Mouse (Mus musculus): ENCODE data around the gene Rxfp1.
A peak's percentile ranks its signal among the peaks of the same experiment; 100 is the strongest.
"Not testable (repeated sequence)": the region's sequence is repeated elsewhere in the genome, so short reads cannot be mapped to it uniquely, and the experiment has no call there.

Gene Rxfp1

GRCm38 (mm10) chr3:79737780-79738179 is at the start of gene Rxfp1:
Gene Rxfp1 (minus strand): TSS chr3:79737880.
- no peak for DNase-seq (ENCODE audit: low spot score)

- no peak for DNase-seq (ENCODE audit: low spot score)
Measured at GRCm38 (mm10) chr3:79784362-79784736, 46.7 kb upstream of the Rxfp1 start.

- DNase-seq (ENCODE audit: low spot score) = no peak
Measured at GRCm38 (mm10) chr3:79783630-79784361, 46.1 kb upstream of the Rxfp1 start.

GRCm38 (mm10) chr3:79772701-79773100 is 35.0 kb upstream of the Rxfp1 start:
- DNase-seq (ENCODE audit: low spot score) = no peak

GRCm38 (mm10) chr3:79753736-79754135 is 16.1 kb upstream of the Rxfp1 start:
- no peak for DNase-seq (ENCODE audit: low spot score)

- DNase-seq (ENCODE audit: low spot score) = no peak
Measured at GRCm38 (mm10) chr3:79746585-79746984, 8.9 kb upstream of the Rxfp1 start.

- no peak for DNase-seq (ENCODE audit: low spot score)
Measured at GRCm38 (mm10) chr3:79745101-79745500, 7.4 kb upstream of the Rxfp1 start.

GRCm38 (mm10) chr3:79744415-79744814 is 6.7 kb upstream of the Rxfp1 start:
- DNase-seq (ENCODE audit: low spot score) = no peak

- DNase-seq (ENCODE audit: low spot score) = no peak
Measured at GRCm38 (mm10) chr3:79740351-79740750, 2.7 kb upstream of the Rxfp1 start.

GRCm38 (mm10) chr3:79738451-79738850 is 771 bp upstream of the Rxfp1 start:
- no peak for DNase-seq (ENCODE audit: low spot score)

GRCm38 (mm10) chr3:79726506-79727075 is 11.1 kb downstream of the Rxfp1 start:
- no peak for DNase-seq (ENCODE audit: low spot score)

GRCm38 (mm10) chr3:79720756-79721484 is 16.8 kb downstream of the Rxfp1 start:
- DNase-seq (ENCODE audit: low spot score) = no peak

- DNase-seq (ENCODE audit: low spot score) = no peak
Measured at GRCm38 (mm10) chr3:79706436-79706835, 31.2 kb downstream of the Rxfp1 start.

- no peak for DNase-seq (ENCODE audit: low spot score)
Measured at GRCm38 (mm10) chr3:79703135-79703534, 34.5 kb downstream of the Rxfp1 start.

GRCm38 (mm10) chr3:79691957-79692356 is 45.7 kb downstream of the Rxfp1 start:
- DNase-seq (ENCODE audit: low spot score) = no peak

GRCm38 (mm10) chr3:79690111-79690651 is 47.5 kb downstream of the Rxfp1 start:
- DNase-seq (ENCODE audit: low spot score) = no peak

GRCm38 (mm10) chr3:79688101-79688500 is 49.6 kb downstream of the Rxfp1 start:
- not testable (repeated sequence) for DNase-seq (ENCODE audit: low spot score)

GRCm38 (mm10) chr3:79683529-79683928 is 54.2 kb downstream of the Rxfp1 start:
- DNase-seq (ENCODE audit: low spot score) = no peak

GRCm38 (mm10) chr3:79682351-79683132 is 55.1 kb downstream of the Rxfp1 start:
- DNase-seq (ENCODE audit: low spot score) = no peak

GRCm38 (mm10) chr3:79676411-79676810 is 61.3 kb downstream of the Rxfp1 start:
- no peak for DNase-seq (ENCODE audit: low spot score)

GRCm38 (mm10) chr3:79674641-79675040 is 63.0 kb downstream of the Rxfp1 start:
- no peak for DNase-seq (ENCODE audit: low spot score)

GRCm38 (mm10) chr3:79673082-79673481 is 64.6 kb downstream of the Rxfp1 start:
- DNase-seq (ENCODE audit: low spot score) = peak; percentile 60
